Mouse (Mus musculus) ovary, adult 18-20 months (tissue): ENCODE measurements around the gene Pi4ka.

Source experiments
- DNase-seq: peaks from one replicate; pipeline ENCODE4 v3.0.0; 2022; ENCODE audit warnings: low spot score, mixed read lengths

The Pi4ka gene

DNA sequence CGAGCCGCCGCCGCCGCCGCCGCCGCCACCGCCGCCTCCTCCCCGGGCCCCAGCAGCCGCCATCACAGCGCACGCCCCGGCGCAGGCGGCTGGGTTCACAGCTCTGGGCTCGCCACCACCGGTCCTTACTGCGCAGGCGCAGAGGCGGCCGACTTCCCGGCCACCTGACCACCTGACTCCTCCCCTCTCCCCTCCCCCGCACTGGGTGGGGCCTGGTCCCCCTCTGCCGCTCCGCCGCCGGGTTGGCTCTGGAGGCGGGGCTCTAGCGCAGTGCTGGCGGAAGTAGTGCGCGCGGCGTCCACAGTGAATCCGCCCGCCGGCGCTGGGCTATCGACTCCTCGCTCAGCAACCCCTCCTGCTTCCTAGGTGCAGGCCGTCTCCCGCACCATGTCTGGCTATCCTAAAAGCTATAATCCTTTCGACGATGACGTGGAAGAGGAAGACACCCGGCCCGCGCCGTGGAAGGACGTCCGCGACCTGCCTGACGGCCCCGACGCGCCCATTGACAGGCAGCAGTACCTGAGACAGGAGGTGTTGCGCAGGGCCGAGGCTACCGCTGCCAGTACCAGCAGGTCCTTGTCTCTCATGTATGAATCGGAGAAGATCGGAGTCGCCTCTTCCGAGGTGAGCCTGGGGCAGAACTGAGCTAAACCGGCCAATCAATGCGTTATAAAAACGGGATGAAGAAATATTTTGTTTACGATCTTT is at the start of gene Pi4ka, which contains the start of gene Snap29:
Gene Pi4ka, minus strand, starts transcription at position 579 of the 708 bp plus-strand sequence.
Gene Snap29, plus strand, starts transcription at position 251 of the 708 bp plus-strand sequence.
- peak; percentile 99 for DNase-seq

DNA sequence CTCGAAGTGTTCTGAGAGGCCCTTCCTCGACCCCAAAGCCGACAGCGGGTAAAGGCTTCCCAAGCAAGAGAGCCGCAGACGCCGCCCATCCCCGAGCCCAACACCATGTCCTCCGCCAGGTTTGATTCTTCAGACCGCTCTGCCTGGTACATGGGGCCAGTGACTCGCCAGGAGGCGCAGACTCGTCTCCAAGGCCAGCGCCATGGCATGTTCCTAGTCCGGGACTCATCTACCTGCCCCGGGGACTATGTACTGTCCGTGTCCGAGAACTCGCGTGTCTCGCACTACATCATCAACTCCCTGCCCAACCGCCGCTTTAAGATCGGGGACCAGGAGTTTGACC is 46.2 kb upstream of the Pi4ka start:
- DNase-seq = peak; percentile 29

DNA sequence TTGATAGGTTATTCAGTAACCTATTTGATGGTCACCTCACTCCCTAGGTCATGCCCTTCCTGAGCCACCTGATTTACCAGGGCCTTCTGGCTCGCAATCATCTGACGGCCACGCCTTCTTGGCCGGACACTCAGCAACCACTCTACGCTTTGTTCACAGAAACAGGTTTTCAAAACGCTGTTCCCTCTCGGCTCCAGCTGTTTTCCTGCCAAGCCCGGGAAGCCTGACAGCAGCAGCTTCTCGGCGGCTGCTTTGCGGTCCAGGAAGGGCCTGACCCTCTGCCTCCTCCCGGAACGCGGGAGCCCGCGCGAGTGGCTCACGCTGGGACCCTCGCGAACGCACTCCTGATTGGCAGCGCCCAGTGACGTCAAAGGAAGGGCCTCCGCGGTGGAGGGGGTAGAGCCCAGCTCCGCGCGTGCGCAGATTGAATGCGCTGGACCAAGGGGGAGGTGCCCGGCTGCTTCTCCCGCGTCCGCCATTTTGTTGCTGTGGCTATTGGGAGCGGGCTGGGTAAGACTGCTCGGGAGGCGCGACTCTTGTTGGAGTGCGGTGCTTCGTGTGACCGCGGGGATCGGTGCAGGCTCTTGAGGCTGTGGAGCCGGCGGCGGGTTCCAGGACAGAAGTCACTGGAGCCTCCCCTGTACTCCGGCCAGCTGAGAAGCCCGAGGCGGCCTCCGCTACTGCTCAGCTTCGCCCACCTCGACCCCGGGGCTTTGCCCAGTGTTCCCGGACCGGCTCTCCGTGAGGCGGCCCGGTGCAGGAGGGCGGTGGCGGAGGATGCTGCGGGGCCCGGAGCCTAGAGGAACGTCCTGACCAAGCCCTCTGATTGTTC is 45.6 kb upstream of the Pi4ka start, which contains the start of gene Crkl:
Gene Crkl, plus strand, starts transcription at position 447 of the 832 bp plus-strand sequence.
- DNase-seq = peak; percentile 97

DNA sequence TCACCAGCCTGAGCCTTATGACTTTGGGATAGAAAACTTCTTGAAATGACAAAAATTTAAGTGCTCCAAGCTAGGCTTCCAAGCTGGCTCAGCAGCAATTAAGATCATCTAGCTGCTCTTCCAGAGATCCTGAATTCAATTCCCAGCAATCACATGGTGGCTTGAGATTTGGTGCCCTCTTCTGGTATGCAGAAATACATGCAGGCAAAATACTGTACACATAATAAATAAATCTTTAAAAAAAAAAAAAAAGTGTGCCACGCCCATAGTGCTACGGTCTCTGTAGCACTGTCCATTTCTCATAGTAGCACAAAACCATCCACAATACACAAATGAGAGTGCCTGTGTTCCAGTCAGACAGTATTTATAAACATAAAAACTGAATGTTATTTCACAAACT is 26.5 kb upstream of the Pi4ka start:
- no peak for DNase-seq

DNA sequence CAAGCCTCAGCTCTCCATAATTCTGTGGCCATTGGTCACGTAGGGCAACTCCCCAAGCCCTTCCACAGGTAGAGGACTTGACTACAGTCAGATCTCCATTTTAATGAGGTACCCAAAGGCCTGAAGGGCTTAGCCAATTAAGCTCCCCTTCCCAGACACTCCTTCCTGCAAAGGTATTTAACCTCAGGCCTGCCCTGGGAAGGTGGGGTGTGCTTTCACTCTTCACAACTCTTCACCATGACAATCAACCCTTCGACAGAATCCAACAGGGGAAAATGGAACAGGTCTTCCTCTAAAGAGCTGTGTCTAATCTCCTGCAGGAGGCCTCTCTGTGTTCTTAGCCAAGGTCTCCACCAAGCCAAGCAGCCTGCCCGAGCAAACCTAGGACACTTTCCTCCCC is 16.9 kb upstream of the Pi4ka start:
- DNase-seq = no peak

DNA sequence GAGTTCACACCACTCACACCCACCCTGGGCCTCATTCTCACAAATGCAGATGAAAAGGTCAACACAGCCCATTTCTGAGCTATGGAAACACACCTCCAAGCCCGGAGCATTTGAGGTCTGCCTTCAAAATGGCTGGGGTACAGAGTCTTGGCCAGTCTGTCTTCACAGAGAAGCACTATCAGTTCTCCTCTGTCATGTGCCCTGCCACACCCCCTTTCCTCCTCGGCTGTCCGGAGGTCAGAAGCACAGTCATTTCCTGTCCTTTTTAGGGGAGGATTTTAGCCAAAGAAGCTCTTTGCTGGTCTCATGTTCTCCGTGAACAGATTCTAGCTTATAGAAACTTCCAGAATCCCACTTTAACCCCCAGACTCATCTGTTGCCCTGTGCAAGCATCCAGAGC is 4.1 kb upstream of the Pi4ka start:
- DNase-seq = no peak

DNA sequence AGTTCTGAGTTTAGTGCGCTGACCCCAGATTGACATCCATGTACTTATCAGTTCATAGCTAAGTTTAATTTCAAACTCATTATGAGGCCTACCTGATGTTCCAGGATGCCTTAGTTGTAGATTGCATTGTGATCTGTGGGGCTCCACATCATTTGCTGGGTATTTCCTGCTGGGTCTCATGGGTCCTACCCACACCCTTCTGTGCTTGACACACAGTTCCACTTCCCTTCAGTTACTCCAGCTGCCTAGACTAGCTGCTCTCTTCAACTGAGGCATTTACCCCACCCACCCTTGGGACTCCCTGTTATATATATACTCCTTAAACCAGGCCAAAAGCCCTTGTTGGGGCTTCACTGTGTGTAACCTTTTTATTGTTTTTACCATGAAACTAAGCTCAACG is 2.9 kb upstream of the Pi4ka start:
- no peak for DNase-seq

DNA sequence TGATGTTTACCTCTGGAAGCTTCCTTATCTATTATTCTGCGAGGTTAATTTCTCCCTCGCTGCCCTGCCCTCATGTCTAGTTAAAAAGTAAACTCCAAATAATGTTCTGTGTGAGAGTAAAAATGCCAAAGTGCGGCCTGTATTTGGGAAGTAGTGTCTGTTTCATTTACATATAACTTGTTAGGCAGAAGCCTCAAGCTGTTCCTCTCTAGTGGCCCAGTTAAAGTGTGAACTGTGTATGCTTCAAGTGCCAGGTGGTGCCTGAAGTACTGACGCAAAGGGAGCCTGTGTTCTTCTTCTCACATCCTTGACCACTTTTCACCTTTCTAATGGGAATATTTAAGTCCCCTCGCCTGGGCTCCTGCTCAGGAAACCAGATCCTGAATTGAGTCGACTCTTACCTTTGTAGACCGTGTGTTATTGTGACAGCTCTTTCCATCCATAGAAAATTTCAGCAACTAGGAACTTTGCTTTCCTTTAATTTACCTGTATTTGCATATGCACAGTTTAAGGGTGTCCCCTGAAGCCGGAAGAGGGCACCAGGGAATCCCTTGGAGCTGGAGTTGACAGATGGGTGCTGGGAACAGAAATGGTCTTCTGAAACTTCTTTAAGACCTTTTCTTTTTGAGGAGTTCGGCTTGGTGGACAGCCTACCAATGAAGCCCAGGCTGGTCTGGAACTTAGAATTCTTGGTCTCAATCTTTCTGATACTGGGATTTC is 558 bp upstream of the Pi4ka start:
- no peak for DNase-seq

DNA sequence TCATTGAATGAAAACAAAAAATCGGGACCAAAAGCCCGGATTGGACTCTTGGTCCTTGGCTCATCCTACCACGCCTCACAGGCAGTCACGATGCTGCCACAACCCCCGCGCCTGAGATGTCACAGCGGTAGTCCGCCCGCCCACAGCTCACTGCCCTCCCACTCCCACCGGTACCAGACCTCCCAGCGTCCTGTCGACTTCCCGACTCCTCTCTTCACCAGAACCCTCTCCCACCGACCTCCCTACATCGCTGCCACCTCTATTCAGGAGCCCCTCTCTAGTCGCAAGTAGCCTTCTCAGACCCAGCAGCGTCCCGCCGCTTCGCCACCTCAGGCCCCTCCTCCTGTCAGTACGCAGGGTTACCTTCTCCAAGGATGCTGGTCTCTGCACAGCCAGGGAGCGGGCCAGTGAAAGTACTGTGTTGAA is 830 bp downstream of the Pi4ka start:
- peak; percentile 67 for DNase-seq

DNA sequence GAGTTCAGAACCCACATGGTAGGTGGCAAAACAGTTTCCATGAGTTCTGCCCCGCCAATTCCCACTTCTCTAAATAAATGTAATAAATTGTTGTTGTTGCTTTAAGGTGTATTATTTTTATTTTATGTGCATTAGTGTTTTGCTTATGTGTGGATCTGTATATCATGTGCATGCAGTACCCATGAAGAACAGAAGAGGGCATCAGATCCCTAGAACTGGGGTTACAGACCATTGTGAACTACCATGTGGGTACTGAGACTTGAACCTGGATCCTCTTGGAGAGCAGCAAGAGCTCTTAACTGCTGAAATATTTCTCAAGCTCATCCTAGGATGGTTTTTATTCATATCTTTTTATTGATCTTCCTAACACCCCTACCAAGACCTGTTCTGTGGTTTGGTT is 3.3 kb downstream of the Pi4ka start:
- no peak for DNase-seq

DNA sequence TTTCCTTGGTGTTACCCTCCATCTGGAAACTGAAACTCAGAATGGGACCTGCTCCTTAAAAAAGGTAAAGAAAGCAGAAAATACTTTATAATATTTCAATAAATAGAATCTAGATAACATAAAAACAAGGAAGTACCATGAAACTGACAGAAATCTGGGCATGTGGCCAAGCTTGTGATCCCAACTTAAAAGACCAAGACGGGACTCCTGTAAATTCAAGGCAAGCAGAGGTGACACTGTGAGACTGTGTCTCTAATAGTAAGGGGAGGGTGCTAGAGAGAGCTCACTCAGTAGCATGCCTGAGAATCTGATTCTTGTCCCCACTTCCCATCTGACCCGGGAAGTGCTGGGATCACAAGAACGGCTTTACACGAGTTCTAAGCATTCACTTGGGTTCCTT is 13.3 kb downstream of the Pi4ka start:
- no peak for DNase-seq

DNA sequence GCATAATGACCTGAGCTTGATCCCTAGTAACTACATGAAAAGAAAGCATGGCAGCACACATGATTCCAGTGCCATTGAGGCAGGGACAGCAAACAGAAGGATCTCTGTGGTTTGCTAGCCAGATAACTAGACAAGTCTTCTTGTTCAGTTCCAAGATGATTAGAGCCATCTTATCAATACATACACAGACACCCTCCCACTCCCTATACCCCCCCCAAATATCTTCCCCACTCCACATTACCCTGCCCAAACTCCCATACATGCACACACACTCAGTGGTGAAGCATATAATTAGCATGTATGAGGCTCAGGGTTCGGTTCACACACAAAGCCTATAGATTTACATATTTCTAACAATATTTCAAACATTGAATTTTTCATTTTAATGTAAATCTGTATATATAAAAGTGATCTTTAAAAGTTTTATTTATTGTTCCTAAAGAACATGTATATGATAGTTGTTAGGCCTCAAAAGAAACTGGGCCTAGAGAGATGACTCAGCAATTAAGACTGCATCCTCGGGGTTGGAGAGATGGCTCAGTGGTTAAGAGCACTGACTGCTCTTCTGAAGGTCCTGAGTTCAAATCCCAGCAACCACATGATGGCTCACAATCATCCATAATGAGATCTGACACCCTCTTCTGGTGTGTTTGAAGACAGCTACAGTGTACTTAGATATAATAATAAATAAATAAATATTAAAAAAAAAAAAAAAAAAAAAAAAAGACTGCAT is 22.4 kb downstream of the Pi4ka start:
- DNase-seq = no peak

DNA sequence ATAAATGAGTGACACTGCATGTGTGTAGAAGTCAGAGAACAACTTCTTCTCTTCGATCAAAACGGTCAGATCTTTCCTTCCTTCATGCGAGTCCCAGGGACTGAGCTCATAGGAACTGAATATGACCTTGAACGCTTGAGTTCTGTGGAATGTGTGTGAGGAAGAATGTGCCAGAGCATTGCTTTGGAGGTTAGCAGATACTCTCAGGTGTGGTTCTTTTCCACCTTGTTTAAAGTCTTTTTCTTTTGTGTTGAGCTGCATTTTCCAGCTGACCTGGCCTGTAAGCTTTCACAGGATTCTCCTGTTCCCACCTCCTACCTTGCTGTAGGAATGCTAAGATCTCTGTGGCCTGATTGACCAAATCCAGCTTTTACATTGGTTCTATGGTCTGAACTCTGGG is 23.8 kb downstream of the Pi4ka start:
- DNase-seq = no peak

DNA sequence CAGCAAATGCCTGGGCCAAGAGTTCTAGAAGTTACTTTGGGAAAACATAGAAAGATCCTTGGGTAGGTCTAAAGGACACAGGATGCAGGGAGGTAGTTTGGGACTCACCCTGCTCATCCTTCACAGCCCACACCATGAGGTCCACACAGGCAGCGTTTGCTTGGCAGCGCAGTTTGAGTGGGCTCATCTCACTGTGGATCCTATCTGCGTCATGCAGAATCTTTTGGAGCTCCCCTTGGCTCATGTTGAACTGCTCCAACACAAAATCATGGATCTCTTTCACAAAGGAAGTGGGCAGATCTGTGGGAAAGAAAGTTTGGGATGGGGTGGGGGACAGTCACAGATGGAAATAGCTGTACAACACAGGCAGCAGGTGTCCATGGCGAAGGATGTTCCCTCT is 47.3 kb downstream of the Pi4ka start:
- no peak for DNase-seq

DNA sequence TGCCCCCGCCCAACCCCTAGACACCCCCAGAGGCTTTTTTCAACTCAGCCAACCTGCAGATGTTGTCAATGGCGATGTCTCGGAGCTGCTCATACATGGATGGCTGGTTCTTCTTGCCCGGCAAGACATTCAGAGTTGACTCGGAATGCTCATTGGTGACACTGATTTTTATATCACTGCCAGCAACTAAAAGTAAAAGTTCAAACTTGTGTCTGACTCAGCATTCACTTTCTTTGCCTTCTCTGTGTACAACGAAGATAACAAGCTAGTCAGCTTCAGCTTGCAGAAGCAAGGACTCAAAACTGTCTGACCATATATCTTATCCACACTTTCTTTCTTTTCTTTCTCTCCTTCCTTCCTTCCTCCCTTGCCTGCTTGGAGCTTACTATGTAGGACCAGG is 50.1 kb downstream of the Pi4ka start:
- no peak for DNase-seq

DNA sequence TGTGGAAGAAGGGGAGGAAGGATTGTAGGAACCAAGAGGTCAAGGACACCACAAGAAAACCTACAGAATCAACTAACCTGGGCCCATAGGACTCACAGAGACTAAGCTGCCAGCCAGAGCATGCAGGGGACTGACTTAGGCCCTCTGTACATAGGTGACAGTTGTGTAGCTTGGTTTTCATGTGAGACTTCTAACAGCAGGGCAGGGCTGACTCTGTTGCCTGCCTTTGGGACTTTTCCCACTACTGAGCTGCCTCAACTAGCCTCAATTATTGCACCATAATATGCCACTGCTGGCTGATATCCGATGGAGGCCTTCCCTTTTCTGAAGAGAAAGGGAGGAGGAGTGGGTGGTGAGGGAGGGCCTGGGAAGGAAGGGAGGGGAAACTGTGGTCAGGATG is 59.3 kb downstream of the Pi4ka start:
- no peak for DNase-seq

DNA sequence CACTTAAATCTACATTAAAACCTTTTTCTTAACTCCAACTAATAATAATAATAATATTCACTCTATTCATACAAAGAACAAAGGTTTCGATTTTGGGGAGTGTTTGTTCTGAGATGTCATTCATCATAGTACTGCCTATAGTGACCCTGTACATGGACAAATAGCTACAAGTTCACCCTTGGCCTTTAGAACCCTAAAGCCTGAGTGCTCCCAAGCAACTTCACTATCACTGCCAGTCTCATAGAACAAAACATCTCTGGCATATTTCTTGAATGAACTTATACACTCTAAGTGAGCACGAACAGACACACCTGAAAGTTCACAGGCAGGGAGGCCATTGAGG is 60.3 kb downstream of the Pi4ka start:
- DNase-seq = no peak

DNA sequence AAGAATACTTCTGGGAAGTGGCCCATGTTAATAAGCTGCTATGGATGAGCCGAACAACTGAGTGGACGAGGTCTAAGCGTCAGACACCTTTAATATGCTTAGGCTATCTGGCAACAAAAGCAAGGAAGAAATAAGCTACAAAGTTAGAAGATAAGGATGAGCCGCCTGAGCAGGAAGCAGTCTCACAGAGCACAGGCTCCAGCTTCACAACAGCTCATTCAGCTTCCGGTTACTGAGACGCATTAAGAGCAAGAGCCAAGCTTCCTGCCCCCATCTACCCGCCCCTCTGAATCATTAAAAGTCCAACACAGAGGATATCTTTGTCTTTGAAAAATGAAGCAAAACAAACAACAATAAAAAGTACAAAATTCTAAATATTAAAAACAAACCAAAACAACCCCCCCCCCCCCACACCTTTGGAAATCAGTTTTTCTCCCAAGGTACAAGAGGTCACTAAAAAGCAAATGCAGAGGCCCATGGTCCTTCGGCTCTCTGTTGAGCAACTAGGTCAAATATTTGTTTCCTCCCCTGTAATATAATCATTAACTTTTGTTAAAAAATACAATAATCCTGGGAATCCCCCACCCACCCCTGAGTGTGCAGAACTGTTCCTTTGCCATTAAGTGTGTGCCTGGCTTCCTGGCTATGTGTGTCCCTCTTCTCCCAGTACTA is 60.8 kb downstream of the Pi4ka start:
- DNase-seq = no peak

DNA sequence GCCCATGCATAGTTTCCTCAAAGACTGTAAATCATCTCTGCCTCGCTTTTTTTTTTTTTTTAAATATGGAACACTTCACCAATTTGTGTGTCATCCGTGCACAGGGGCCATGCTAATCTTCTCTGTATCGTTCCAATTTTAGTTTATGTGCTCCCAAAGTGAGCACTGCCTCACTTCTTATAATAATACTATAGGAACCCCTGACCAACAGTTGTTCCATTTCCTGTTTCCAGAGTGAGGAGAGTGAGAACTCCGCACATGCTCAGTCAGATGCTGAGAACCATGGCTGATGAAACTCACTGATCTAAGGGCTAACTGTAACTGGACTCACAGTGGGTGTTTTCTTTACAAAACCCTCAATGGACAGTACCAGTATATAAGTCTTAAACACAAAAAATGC is 64.3 kb downstream of the Pi4ka start:
- no peak for DNase-seq

DNA sequence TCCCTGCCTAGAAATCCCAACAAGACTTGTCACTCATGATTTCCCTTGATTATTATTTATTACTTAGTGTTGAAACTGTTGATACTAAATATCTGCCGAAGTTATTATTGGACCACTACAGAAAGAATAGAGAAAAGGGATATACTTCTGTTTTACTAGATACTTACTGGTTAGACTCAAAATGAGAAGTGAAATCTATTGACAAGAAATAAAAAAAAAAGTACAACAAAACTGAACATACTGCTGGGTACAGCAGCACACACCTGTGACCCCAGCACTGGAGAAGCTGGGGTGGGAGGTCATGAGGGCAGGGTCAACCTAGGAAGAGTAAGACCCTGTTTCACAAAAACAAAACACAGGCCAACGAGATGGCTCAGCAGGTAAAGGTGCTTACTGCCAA is 65.4 kb downstream of the Pi4ka start:
- no peak for DNase-seq

DNA sequence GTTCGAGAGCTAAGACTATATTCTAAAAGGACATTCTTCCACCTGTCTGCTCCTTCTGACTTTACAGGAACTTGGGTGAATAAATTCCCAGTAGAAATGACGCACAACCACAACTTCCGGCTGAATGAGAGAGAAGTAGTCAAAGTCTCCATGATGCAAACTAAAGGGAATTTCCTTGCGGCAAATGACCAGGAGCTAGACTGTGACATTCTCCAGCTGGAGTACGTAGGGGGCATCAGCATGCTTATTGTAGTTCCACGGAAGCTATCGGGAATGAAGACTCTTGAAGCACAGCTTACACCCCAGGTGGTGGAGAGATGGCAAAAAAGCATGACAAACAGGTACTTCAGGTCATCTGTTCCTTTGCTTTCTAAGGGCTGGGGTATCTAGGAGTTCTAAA is 66.4 kb downstream of the Pi4ka start:
- no peak for DNase-seq

DNA sequence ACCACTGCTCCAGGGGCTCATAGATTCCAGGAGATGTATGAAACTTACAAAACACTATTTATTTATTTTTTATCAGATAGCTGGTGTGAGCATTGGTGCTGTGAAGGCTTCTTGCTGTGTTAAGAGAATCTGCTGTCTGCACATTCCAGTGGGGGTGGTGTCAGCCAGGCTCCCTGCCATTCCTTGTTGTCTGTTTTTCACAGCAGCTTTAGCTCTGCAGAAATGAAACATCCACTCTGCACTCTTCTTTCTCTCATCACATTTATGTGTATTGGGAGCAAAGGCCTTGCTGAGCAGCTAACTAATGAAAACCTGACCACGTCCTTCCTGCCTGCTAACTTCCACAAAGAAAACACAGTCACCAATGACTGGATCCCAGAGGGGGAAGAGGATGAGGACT is 70.0 kb downstream of the Pi4ka start:
- DNase-seq = no peak
